Mouse (Mus musculus) kidney, postnatal 0 days (tissue): ENCODE measurements around the gene Prrg2. TPM values are rescaled to one million over a fixed set of nuclear protein-coding genes. Genes with fewer than 3 reads are reported as not detected.

Experiments
- ATAC-seq: fragments of 200-750 bp; cut with Nextera tagmentation; replicated peaks from 2 replicates; pipeline ENCODE4 v1.8.0; 2017; ENCODE audit warnings: low read depth, moderate number of reproducible peaks, moderate TSS enrichment, moderate library complexity; ENCODE audit not compliant: low FRiP score
- DNase-seq: peaks from one replicate; pipeline ENCODE4 v3.0.0-alpha.2; 2016; ENCODE audit warnings: low spot score
- H3K27ac ChIP-seq: fragments of 300-500 bp; sonication (generic); 2 replicates; pipeline ENCODE4 v1.5.1; 2014; ENCODE audit warnings: mild to moderate bottlenecking
- H3K27me3 ChIP-seq: fragments of 300-500 bp; sonication (generic); 2 replicates; pipeline ENCODE4 v1.6.1; 2014; ENCODE audit warnings: low read length, mixed read lengths; ENCODE audit not compliant: insufficient read depth
- H3K36me3 ChIP-seq: fragments of 300-500 bp; sonication (generic); 2 replicates; pipeline ENCODE4 v1.6.1; 2014; ENCODE audit warnings: low read length, mixed read lengths; ENCODE audit not compliant: insufficient read depth
- H3K4me1 ChIP-seq: fragments of 300-500 bp; sonication (generic); replicated peaks from 2 replicates; pipeline ENCODE4 v1.6.1; 2014; ENCODE audit warnings: antibody characterized with exemption, low read length, mixed read lengths; ENCODE audit not compliant: insufficient read depth
- H3K4me2 ChIP-seq: fragments of 300-500 bp; sonication (generic); 2 replicates; pipeline ENCODE4 v1.6.1; 2014; ENCODE audit warnings: mild to moderate bottlenecking, low read length, moderate library complexity, mixed read lengths
- H3K4me3 ChIP-seq: fragments of 300-500 bp; sonication (generic); replicated peaks from 2 replicates; pipeline ENCODE4 v1.5.1; 2014; ENCODE audit warnings: low read depth, low read length
- H3K9ac ChIP-seq: fragments of 300-500 bp; sonication (generic); 2 replicates; pipeline ENCODE4 v1.6.1; 2014; ENCODE audit warnings: low read depth, low read length
- H3K9me3 ChIP-seq: fragments of 300-500 bp; sonication (generic); replicated peaks from 2 replicates; pipeline ENCODE4 v1.6.1; 2016; ENCODE audit warnings: low read length, inconsistent platforms, mixed read lengths
- CTCF ChIP-seq: IDR thresholded peaks from 2 replicates; pipeline ENCODE4 v1.5.1; 2016; ENCODE audit warnings: antibody characterized with exemption, low read depth, mild to moderate bottlenecking, moderate library complexity
- WGBS: fragments of 180-500 bp; shearing (Covaris S2); extraction: QIAGEN DNeasy Blood & Tissue Kit; methylation state at CpG from one replicate; pipeline ENCODE4 v1.1.7; 2014; 5-methylcytosine and 5-hydroxymethylcytosine counted together
- polyA plus RNA-seq: library from polyadenylated mRNA; unstranded; fragments of >200 nt; fragmentation: Nextera tagmentation; extraction: Ambion mirVana; gene quantifications from 2 replicates; pipeline ENCODE4 v1.2.1, GENCODE M21; 2015

Prrg2 gene
- polyA plus RNA-seq, 1 experiment from 2014 or later: 44.3 TPM

GRCm38 (mm10) chr7:45033722-45034359, 28.6 kb downstream of the Prrg2 start:
- no peaks in the 10 kb centered on the region for H3K4me1 ChIP-seq
- H3K27ac ChIP-seq: no peak overlapping the region
- H3K4me2 ChIP-seq: no peak overlapping the region
- WGBS: 95% methylated on average over 19 of the region's 19 CpGs
- no peak overlapping the region for H3K9ac ChIP-seq
- no peaks in the 10 kb centered on the region for H3K9me3 ChIP-seq
- no peak; the same call in 1 of the 2 replicates for TF ChIP-seq CTCF
- ATAC-seq: no peak
- H3K4me3 ChIP-seq: no peak overlapping the region
- peaks cover 89% of the 10 kb centered on the region for H3K36me3 ChIP-seq
- H3K27me3 ChIP-seq: no peaks in the 10 kb centered on the region
- DNase-seq: no peak

- no peak for ATAC-seq
- H3K36me3 ChIP-seq: peaks cover 86% of the 10 kb centered on the region
- H3K9ac ChIP-seq: no peak overlapping the region
- no peak overlapping the region for H3K27ac ChIP-seq
- TF ChIP-seq CTCF: no peak
- H3K27me3 ChIP-seq: no peaks in the 10 kb centered on the region
- no peaks in the 10 kb centered on the region for H3K9me3 ChIP-seq
- 94% methylated on average over 8 of the region's 8 CpGs for WGBS
- no peaks in the 10 kb centered on the region for H3K4me1 ChIP-seq
- DNase-seq: no peak
- H3K4me2 ChIP-seq: no peak overlapping the region
- H3K4me3 ChIP-seq: no peak overlapping the region
These were observed 31.6 kb downstream of the Prrg2 start for GRCm38 (mm10) chr7:45030857-45031256.

GRCm38 (mm10) chr7:45029995-45030394, 32.5 kb downstream of the Prrg2 start:
- DNase-seq: no peak
- Histone ChIP-seq H3K27me3 (no peaks in the 10 kb centered on the region), H3K27ac (no peak overlapping the region), H3K9me3 (no peaks in the 10 kb centered on the region), H3K36me3 (peaks cover 79% of the 10 kb centered on the region), H3K4me1 (no peaks in the 10 kb centered on the region), H3K4me2 (no peak overlapping the region), H3K4me3 (no peak overlapping the region), H3K9ac (no peak overlapping the region)
- TF ChIP-seq CTCF: no peak
- 92% methylated on average over 6 of the region's 6 CpGs for WGBS
- no peak for ATAC-seq

- H3K36me3 ChIP-seq: peaks cover 62% of the 10 kb centered on the region
- H3K27ac ChIP-seq: no peak overlapping the region
These were observed 34.1 kb downstream of the Prrg2 start for GRCm38 (mm10) chr7:45028351-45028750.

GRCm38 (mm10) chr7:45027761-45028160, 34.7 kb downstream of the Prrg2 start:
- 87% methylated on average over 9 of the region's 9 CpGs for WGBS
- Histone ChIP-seq H3K4me1 (no peaks in the 10 kb centered on the region), H3K27me3 (no peaks in the 10 kb centered on the region), H3K4me2 (no peak overlapping the region), H3K27ac (no peak overlapping the region), H3K9ac (no peak overlapping the region), H3K9me3 (no peaks in the 10 kb centered on the region), H3K4me3 (no peak overlapping the region), H3K36me3 (peaks cover 57% of the 10 kb centered on the region)
- no peak for TF ChIP-seq CTCF
- ATAC-seq: no peak
- no peak for DNase-seq

More at GRCm38 (mm10) chr7:45028351-45028750, 34.1 kb downstream of the Prrg2 start:
- no peaks in the 10 kb centered on the region for H3K9me3 ChIP-seq
- H3K4me1 ChIP-seq: no peaks in the 10 kb centered on the region
- no peak overlapping the region for H3K4me2 ChIP-seq
- no peak overlapping the region for H3K9ac ChIP-seq
- no peak for TF ChIP-seq CTCF
- ATAC-seq (no peak), DNase-seq (no peak)
- no peaks in the 10 kb centered on the region for H3K27me3 ChIP-seq
- WGBS: 72% methylated on average over 11 of the region's 11 CpGs
- H3K4me3 ChIP-seq: no peak overlapping the region

GRCm38 (mm10) chr7:45026256-45026655, 36.2 kb downstream of the Prrg2 start:
- Histone ChIP-seq H3K4me2 (no peak overlapping the region), H3K9ac (no peak overlapping the region), H3K4me3 (no peak overlapping the region), H3K27ac (no peak overlapping the region), H3K27me3 (no peaks in the 10 kb centered on the region), H3K4me1 (no peaks in the 10 kb centered on the region), H3K36me3 (peaks cover 43% of the 10 kb centered on the region), H3K9me3 (no peaks in the 10 kb centered on the region)
- DNase-seq (no peak), ATAC-seq (no peak)
- no peak for TF ChIP-seq CTCF
- WGBS: 53% methylated on average over 2 of the region's 2 CpGs
